Mouse (Mus musculus) lung, adult 2 months (tissue): ENCODE results near the gene Tuba3a.

ENCODE experiments used
- CTCF ChIP-seq: fragments of 200-500 bp; IDR thresholded peaks from 2 replicates; pipeline ENCODE4 v1.5.1; 2011; ENCODE audit warnings: mild to moderate bottlenecking, low read length, control low read depth; ENCODE audit not compliant: insufficient read depth
- POLR2A ChIP-seq: fragments of 200-500 bp; IDR thresholded peaks from 2 replicates; pipeline ENCODE4 v1.6.1; 2011; ENCODE audit warnings: low read depth, mild to moderate bottlenecking, control low read depth, low read length, borderline replicate concordance; ENCODE audit errors: extremely low read depth

GRCm38 (mm10) chr6:125271455-125272227, 14.2 kb downstream of the Tuba3a start:
- TF ChIP-seq CTCF = peak; percentile 95
- TF ChIP-seq POLR2A = peak; percentile 29; the same call in 1 of the 2 replicates
